Mouse (Mus musculus) C2C12 (cell line): Measurements from ENCODE around the gene Zc3h12a. TPM values are rescaled to one million over a fixed set of nuclear protein-coding genes. Genes with fewer than 3 reads are reported as not detected.

Experiments
- H3K27me3 ChIP-seq: one replicate; pipeline ENCODE4 v1.6.1; 2011; ENCODE audit not compliant: control insufficient read depth, insufficient read depth, insufficient read length
- H3K36me3 ChIP-seq: one replicate; pipeline ENCODE4 v1.6.1; 2011; ENCODE audit not compliant: control insufficient read depth, insufficient read depth
- H3K4me3 ChIP-seq: one replicate; pipeline ENCODE4 v1.5.1; 2011; ENCODE audit warnings: mild to moderate bottlenecking, control low read depth; ENCODE audit not compliant: poor library complexity, insufficient read depth, severe bottlenecking
- H3K79me2 ChIP-seq: one replicate; pipeline ENCODE4 v1.6.1; 2011; ENCODE audit not compliant: control insufficient read depth, insufficient read depth
- H3K79me3 ChIP-seq: one replicate; pipeline ENCODE4 v1.6.1; 2011; ENCODE audit warnings: low read depth, control low read depth
- H3ac ChIP-seq: one replicate; pipeline ENCODE3; 2011; ENCODE audit warnings: low read depth; ENCODE audit not compliant: control insufficient read depth, insufficient read length
- CEBPB ChIP-seq: IDR thresholded peaks from one replicate; pipeline ENCODE4 v1.6.1; 2011; ENCODE audit warnings: low read depth, mild to moderate bottlenecking, control low read depth, moderate library complexity
- CTCF ChIP-seq: IDR thresholded peaks from one replicate; pipeline ENCODE4 v1.5.1; 2011; ENCODE audit not compliant: control insufficient read depth, insufficient read depth, insufficient read length
- FOSL1 ChIP-seq: IDR thresholded peaks from one replicate; pipeline ENCODE4 v1.8.0; 2011; ENCODE audit warnings: mild to moderate bottlenecking, low read length; ENCODE audit not compliant: poor library complexity, insufficient read depth, severe bottlenecking
- MAX ChIP-seq: IDR thresholded peaks from one replicate; pipeline ENCODE4 v1.6.1; 2011; ENCODE audit warnings: mild to moderate bottlenecking, control low read depth
- MYOD1 ChIP-seq: IDR thresholded peaks from one replicate; pipeline ENCODE4 v1.6.1; 2011; ENCODE audit warnings: low read depth; ENCODE audit not compliant: control insufficient read depth, insufficient read length
- MYOG ChIP-seq: IDR thresholded peaks from one replicate; pipeline ENCODE4 v1.6.1; 2011; ENCODE audit not compliant: control insufficient read depth, insufficient read length; ENCODE audit errors: extremely low read depth
- USF1 ChIP-seq: IDR thresholded peaks from one replicate; pipeline ENCODE4 v1.6.1; 2011; ENCODE audit warnings: low read depth, mild to moderate bottlenecking, control low read depth, moderate library complexity
- polyA plus RNA-seq: library from polyadenylated mRNA; unstranded; fragments of >200 nt; fragmentation: generic; extraction: Trizol; gene quantifications from one replicate; pipeline ENCODE4 v1.2.1, GENCODE M21; 2012; ENCODE audit warnings: missing spikeins

The Zc3h12a gene
- polyA plus RNA-seq, 1 experiment = 6.7 TPM

DNA sequence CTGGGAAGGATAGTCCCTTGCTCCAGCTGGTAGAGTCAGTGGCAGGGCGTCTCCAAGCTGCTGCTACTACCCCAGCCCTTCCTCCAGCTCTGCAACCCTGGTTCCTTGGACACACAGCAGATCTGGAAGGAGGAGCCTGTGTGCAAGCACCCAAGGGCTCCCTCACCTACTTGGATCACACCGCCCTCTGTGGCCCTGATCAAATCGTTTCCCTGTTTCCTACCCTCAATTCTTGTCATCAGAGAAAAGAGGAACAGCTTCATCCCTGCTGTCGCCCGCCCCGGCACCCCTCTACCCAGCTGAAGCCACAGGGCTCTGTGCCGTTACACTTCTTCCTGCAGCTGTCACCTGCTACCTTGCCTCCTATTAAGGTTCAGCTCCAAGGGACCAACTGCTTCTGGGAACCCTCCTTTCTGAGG lies 9.7 kb downstream of the Zc3h12a start:
- Histone ChIP-seq H3ac (no peak overlapping the region), H3K79me3 (peaks cover 19% of the 10 kb centered on the region), H3K36me3 (peaks cover 42% of the 10 kb centered on the region), H3K4me3 (no peak overlapping the region), H3K27me3 (no peaks in the 10 kb centered on the region), H3K79me2 (peaks cover 26% of the 10 kb centered on the region)
- no peak for TF ChIP-seq CEBPB
- TF ChIP-seq FOSL1 = no peak
- no peak for TF ChIP-seq MYOG
- no peak for TF ChIP-seq MYOD1

GRCm38 (mm10) chr4:125116929-125117328 lies 10.7 kb downstream of the Zc3h12a start:
- Histone ChIP-seq H3ac (no peak overlapping the region), H3K79me2 (peaks cover 22% of the 10 kb centered on the region), H3K27me3 (no peaks in the 10 kb centered on the region), H3K4me3 (no peak overlapping the region), H3K36me3 (peaks cover 39% of the 10 kb centered on the region), H3K79me3 (peaks cover 17% of the 10 kb centered on the region)
- no peak for TF ChIP-seq USF1
- TF ChIP-seq CEBPB = no peak
- TF ChIP-seq MYOG = no peak
- TF ChIP-seq FOSL1 = no peak
- TF ChIP-seq MYOD1 = no peak
- no peak for TF ChIP-seq CTCF
- no peak for TF ChIP-seq MAX

DNA sequence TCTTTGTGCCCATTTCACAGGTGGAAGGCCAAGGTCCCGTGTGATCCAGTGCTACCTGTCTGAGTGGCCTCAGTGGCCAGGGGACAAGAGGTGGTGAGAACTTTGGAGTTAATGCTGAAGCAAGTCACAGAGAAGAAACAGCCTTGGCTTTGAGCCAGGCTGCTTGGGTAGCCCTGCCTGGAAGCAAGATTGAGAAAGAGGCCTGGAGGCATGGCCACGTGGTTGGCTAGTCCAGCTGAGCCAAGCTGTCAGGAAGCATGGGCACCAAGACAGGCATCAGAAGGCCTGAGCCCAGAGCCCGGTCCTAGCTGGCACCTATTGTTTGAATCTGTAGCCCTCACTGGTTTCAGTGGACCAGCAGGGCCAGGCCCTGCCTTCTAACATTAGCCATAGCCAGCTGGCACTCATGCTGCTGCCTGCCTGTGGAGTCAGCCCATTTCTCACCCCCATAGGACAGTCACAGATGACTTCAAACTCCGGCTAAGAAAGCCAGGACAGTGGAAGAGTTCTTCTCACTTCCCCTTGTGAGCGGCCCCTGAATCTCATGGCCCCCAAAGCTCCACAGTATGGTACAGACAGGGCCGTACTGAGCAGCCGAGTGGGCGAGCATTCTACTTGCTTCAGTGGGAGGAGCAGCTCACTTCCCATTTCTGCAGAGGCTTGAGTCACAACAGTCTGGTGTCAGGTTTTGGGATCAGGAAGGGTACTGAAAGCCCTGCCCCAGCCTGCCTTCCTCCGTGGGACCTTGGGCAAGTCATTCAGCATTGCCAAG lies 11.4 kb downstream of the Zc3h12a start:
- Histone ChIP-seq H3K36me3 (peaks cover 32% of the 10 kb centered on the region), H3K79me3 (peaks cover 11% of the 10 kb centered on the region), H3K27me3 (no peaks in the 10 kb centered on the region), H3K79me2 (peaks cover 15% of the 10 kb centered on the region), H3ac (peak overlapping the region; percentile 15), H3K4me3 (no peak overlapping the region)
- TF ChIP-seq CTCF = no peak
- TF ChIP-seq MAX = no peak
- no peak for TF ChIP-seq MYOD1
- TF ChIP-seq FOSL1 = no peak
- peak; percentile 67 for TF ChIP-seq CEBPB
- TF ChIP-seq MYOG = no peak
- TF ChIP-seq USF1 = peak; percentile 84

GRCm38 (mm10) chr4:125115710-125116089 lies 11.9 kb downstream of the Zc3h12a start:
- no peaks in the 10 kb centered on the region for H3K27me3 ChIP-seq
- H3ac ChIP-seq = no peak overlapping the region
- peaks cover 6% of the 10 kb centered on the region for H3K79me3 ChIP-seq
- peaks cover 9% of the 10 kb centered on the region for H3K79me2 ChIP-seq
- TF ChIP-seq USF1 (no peak), CTCF (no peak), FOSL1 (no peak), MAX (peak; percentile 41), CEBPB (no peak)
- H3K36me3 ChIP-seq = peaks cover 31% of the 10 kb centered on the region
- no peak overlapping the region for H3K4me3 ChIP-seq

DNA sequence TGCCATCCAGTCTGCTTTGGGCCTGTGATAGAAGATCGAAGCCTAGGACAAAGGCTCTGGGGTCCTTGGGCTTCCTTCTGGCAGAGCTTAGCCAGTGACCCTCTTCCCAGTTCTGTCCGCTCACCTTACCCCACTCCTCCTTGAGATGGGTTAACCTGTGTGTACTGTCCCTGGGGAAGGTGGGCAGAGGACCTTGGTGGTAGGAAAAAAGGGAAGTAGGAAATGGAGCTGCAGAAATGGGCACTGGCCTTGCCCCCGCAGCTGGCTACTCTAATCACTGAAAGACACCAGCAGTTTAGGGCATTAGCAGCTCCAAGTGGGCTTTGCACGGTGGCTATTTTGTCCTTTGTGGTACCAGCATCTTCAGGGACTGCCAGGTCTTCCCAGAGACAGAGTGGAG lies 12.6 kb downstream of the Zc3h12a start:
- no peak overlapping the region for H3ac ChIP-seq
- H3K27me3 ChIP-seq = no peaks in the 10 kb centered on the region
- H3K79me2 ChIP-seq = peaks cover 3% of the 10 kb centered on the region
- H3K36me3 ChIP-seq = peaks cover 29% of the 10 kb centered on the region
- no peaks in the 10 kb centered on the region for H3K79me3 ChIP-seq
- TF ChIP-seq USF1 (no peak), CTCF (no peak), MYOD1 (no peak), MYOG (no peak), CEBPB (no peak), FOSL1 (no peak), MAX (no peak)
- no peak overlapping the region for H3K4me3 ChIP-seq

- Histone ChIP-seq H3K79me3 (no peaks in the 10 kb centered on the region), H3K79me2 (no peaks in the 10 kb centered on the region), H3K27me3 (no peaks in the 10 kb centered on the region), H3ac (no peak overlapping the region), H3K4me3 (no peak overlapping the region), H3K36me3 (peaks cover 30% of the 10 kb centered on the region)
- TF ChIP-seq MAX (peak; percentile 73), MYOD1 (peak; percentile 53), MYOG (no peak), USF1 (no peak), FOSL1 (no peak), CEBPB (no peak), CTCF (peak; percentile 85)
These were observed 13.0 kb downstream of the Zc3h12a start for GRCm38 (mm10) chr4:125114638-125115037.
